Mouse (Mus musculus) yolk sac, embryonic 10.5 days (tissue): Measurements from ENCODE around the gene Klk15.

Experiments used
- DNase-seq: peaks from one replicate; pipeline ENCODE4 v3.0.0-alpha.2; 2017; ENCODE audit warnings: low spot score

Klk15 gene

DNA sequence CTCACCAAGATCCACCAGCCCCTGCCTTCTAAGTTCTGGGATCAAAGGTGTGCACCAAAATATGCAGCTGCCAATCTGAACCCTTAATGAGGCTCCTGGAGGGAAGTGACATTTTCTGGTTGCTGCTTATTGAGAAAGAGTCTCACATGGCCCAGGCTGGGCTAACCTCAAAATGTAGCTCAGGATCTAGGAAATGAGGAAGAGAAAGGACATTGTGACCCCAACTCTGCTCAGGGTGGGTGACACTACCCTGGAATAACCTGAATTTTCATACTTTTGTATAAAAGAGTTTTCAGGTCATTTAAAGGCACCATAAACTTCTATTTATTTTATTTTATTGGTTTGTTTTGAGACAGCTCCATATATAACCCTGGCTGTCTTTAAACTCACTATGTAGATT, 52.1 kb downstream of the Klk15 start:
- DNase-seq, result no peak
